Comparison of ENCODE assay signal across 21 mouse cellular contexts in the genomic region with DNA sequence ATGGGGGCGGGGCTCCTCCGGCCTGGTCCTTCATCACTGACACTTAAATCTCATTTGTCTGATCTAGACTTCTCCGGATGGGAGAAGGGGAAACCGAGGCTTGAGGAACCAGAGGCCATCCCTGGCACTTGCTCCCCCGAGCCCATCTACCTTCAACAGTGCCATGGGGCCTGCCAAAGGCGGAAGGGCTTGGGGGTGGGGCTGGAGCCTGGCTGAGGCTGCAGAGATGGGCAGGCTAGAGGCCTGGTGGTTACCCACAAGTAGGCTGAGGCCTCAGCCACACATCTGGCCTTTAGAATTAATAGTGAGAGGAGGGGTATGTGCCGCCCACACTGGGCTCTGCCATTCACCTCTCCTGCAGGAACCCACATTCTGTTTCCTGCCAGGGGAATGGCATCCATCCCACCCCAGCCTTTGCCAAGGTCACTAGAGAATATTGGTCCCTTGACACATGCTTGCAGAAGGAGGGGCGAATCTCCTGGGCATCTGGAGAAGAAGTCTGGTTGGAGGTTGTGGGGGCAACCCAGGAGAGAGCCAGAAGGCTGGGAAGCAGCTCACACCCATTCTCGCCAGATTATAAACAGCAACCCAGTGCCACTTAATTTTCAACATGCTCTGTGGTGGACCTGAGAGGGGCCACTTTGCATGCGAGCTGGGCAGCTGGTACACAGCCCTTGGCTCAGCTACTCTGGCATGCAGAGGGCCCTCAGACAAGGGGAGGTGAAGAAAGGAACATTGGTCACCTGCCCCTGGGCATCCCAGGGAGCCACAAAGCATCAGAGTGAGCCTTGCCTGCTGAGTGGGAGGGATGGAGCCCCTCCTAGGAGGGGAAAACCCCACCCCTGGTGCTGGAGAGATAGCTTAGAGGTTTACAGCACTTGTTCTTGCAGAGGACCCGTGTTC. TPM values are rescaled to one million over a fixed set of nuclear protein-coding genes. Genes with fewer than 3 reads are reported as not detected.
DNase-seq lines count a peak whose midpoint lies in the region; ATAC-seq and TF ChIP-seq lines count a peak whose summit lies in the region.
"Had no signal": no experiment of that assay in that cellular context is flagged by ENCODE, and none has a peak within 500 bp of the region (broad histone marks: within the 10 kb centered on the region; RNA-seq: fewer than 3 reads in every experiment).

No protein-coding gene starts in this region.

- H3K27ac ChIP-seq in layer of hippocampus, adult 2 months = 0 out of 2 replicates have a peak overlapping the region, but pooled peaks have one; percentile 41
- H3K27ac ChIP-seq in limb, embryonic 15.5 days = peak overlapping the region; percentile 48
- no peak overlapping the region for H3K27ac ChIP-seq in thymus, adult 2 months (ENCODE audit: control insufficient read depth, insufficient read depth, low read length)
- no peak overlapping the region for H3K27ac ChIP-seq in left cerebral cortex, adult 2 months
- H3K27ac ChIP-seq: heart, embryonic 15.5 days; liver, embryonic 12.5 days; stomach, postnatal 0 days had no signal

- H3K9me3 ChIP-seq in limb, embryonic 15.5 days = no peaks in the 10 kb centered on the region
- H3K9me3 ChIP-seq: heart, embryonic 15.5 days; liver, embryonic 12.5 days had no signal

- DNase-seq in adrenal gland, postnatal 14 days = peak; percentile 40
- no peak for DNase-seq in adrenal gland, postnatal 36 days
- DNase-seq in layer of hippocampus, adult 2 months (ENCODE audit: low spot score in 2 of 2) = no peak
- no peak for DNase-seq in layer of hippocampus, adult 11-12 months (ENCODE audit: low spot score)
- DNase-seq in Muller cell, postnatal 12 days (ENCODE audit: inconsistent ontology term) = peak; percentile 78
- DNase-seq in thymus, adult 2 months = no peak
- no peak for DNase-seq in left cerebral cortex, adult 2 months (ENCODE audit: extremely low spot score in 1 of 2, low spot score in 2 of 2)
- DNase-seq: cerebellum, adult 9-11 months; embryo, embryonic 11 days; heart, adult 18-20 months; kidney, adult 8-10 months; kidney, postnatal 25 days; right cerebral cortex, postnatal 25 days; thymus, postnatal 36 days had no signal

- intact Hi-C loops in left cerebral cortex, adult 2 months (cut with DNase I) = no loop called here

- H3K27me3 ChIP-seq in limb, embryonic 15.5 days = no peaks in the 10 kb centered on the region
- H3K27me3 ChIP-seq in thymus, adult 2 months (ENCODE audit: control insufficient read depth, insufficient read depth, low read length) = no peaks in the 10 kb centered on the region; the same call in 1 of the 2 replicates
- H3K27me3 ChIP-seq: heart, embryonic 15.5 days had no signal

- H3K4me3 ChIP-seq in layer of hippocampus, adult 2 months = no peak overlapping the region
- H3K4me3 ChIP-seq in limb, embryonic 15.5 days = no peak overlapping the region
- H3K4me3 ChIP-seq in thymus, adult 2 months (ENCODE audit: control insufficient read depth, insufficient read depth, low read length) = no peak overlapping the region
- H3K4me3 ChIP-seq in left cerebral cortex, adult 2 months = no peak overlapping the region
- H3K4me3 ChIP-seq: erythroblast, embryonic 14.5 days; heart, embryonic 15.5 days; liver, embryonic 12.5 days had no signal

- ATAC-seq in limb, embryonic 15.5 days (ENCODE audit: insufficient number of reproducible peaks, low FRiP score, low TSS enrichment, low read depth) = no peak
- ATAC-seq: forebrain, embryonic 14.5 days; liver, embryonic 12.5 days had no signal

- TF ChIP-seq POLR2A in thymus, adult 2 months (IDR thresholded peaks at IDR 0.05; ENCODE audit: control insufficient read depth, extremely low read depth, insufficient read depth, low read length, poor library complexity) = no peak

- H3K36me3 ChIP-seq in limb, embryonic 15.5 days = no peaks in the 10 kb centered on the region
- no peaks in the 10 kb centered on the region for H3K36me3 ChIP-seq in thymus, adult 2 months (ENCODE audit: control insufficient read depth, insufficient read depth, low read length)
- H3K36me3 ChIP-seq: heart, embryonic 15.5 days; liver, embryonic 12.5 days had no signal

- H3K4me2 ChIP-seq in limb, embryonic 15.5 days = no peak overlapping the region
- H3K4me2 ChIP-seq: heart, embryonic 15.5 days; liver, embryonic 12.5 days; midbrain, embryonic 11.5 days had no signal

- no peak for TF ChIP-seq CTCF in layer of hippocampus, adult 2 months (conservative IDR thresholded peaks at IDR 0.05)
- TF ChIP-seq CTCF in thymus, adult 2 months (IDR thresholded peaks at IDR 0.05; ENCODE audit: borderline replicate concordance, control insufficient read depth, extremely low read depth, insufficient read depth, low read length, poor library complexity) = no peak
- TF ChIP-seq CTCF in left cerebral cortex, adult 2 months (IDR thresholded peaks at IDR 0.05) = no peak

- H3K4me1 ChIP-seq in limb, embryonic 15.5 days = peaks cover 37% of the 10 kb centered on the region
- H3K4me1 ChIP-seq in thymus, adult 2 months (replicated peaks; ENCODE audit: control insufficient read depth, insufficient read depth, low read length) = no peaks in the 10 kb centered on the region

- 57% methylated on average over 11 of the region's 11 CpGs for WGBS in limb, embryonic 15.5 days
- WGBS in thymus, adult 2 months = 50% methylated on average over 11 of the region's 11 CpGs

- no peak overlapping the region for H3K9ac ChIP-seq in limb, embryonic 15.5 days
- H3K9ac ChIP-seq: heart, embryonic 15.5 days; liver, embryonic 12.5 days had no signal

RNA-seq across cellular contexts. Expression of a gene that starts 1.6 kb away (rescaled TPM):
- total RNA-seq in adrenal gland, postnatal 14 days (2021) = 16.9 and 21.5 TPM in 2 replicates
- total RNA-seq in adrenal gland, postnatal 36 days (2021) = 10 to 100 TPM; 10.0 to 13.5 TPM
- 100 to 1,000 TPM; 163 to 164 TPM for total RNA-seq in layer of hippocampus, adult 2 months (2021)
- polyA plus RNA-seq in limb, embryonic 15.5 days (2015; fragmentation: Nextera tagmentation; extraction: Ambion mirVana) = 17.1 and 18.5 TPM in 2 replicates
- polyA plus RNA-seq in thymus, adult 2 months (2012; rRNA removed) = 21.5 and 22.0 TPM in 2 replicates
- total RNA-seq in left cerebral cortex, adult 2 months (2021) = 100 to 1,000 TPM in 1 of 2 experiments, 10 to 100 TPM in 1; 89.1 to 101 TPM

RNA-seq across cellular contexts. Expression of a gene that starts 31.6 kb away (rescaled TPM):
- 24.0 and 26.9 TPM in 2 replicates for total RNA-seq in adrenal gland, postnatal 14 days (2021)
- total RNA-seq in adrenal gland, postnatal 36 days (2021) = 10 to 100 TPM; 24.8 to 27.3 TPM
- 10 to 100 TPM; 19.9 to 21.0 TPM for total RNA-seq in layer of hippocampus, adult 2 months (2021)
- 27.0 and 30.3 TPM in 2 replicates for polyA plus RNA-seq in limb, embryonic 15.5 days (2015; fragmentation: Nextera tagmentation; extraction: Ambion mirVana)
- polyA plus RNA-seq in thymus, adult 2 months (2012; rRNA removed) = 40.5 and 48.6 TPM in 2 replicates
- total RNA-seq in left cerebral cortex, adult 2 months (2021) = 10 to 100 TPM; 18.2 to 19.2 TPM

RNA-seq across cellular contexts. Expression of a gene that starts 32.4 kb away (rescaled TPM):
- total RNA-seq in adrenal gland, postnatal 14 days (2021) = not detected in 2 replicates
- not detected for total RNA-seq in adrenal gland, postnatal 36 days (2021)
- under 1 TPM; 0.69 to 0.76 TPM for total RNA-seq in layer of hippocampus, adult 2 months (2021)
- polyA plus RNA-seq in limb, embryonic 15.5 days (2015; fragmentation: Nextera tagmentation; extraction: Ambion mirVana) = 0.81 and 1.7 TPM in 2 replicates
- polyA plus RNA-seq in thymus, adult 2 months (2012; rRNA removed) = 0.34 and 0.40 TPM in 2 replicates
- under 1 TPM; 0.49 to 0.95 TPM for total RNA-seq in left cerebral cortex, adult 2 months (2021)
- polyA plus RNA-seq: erythroblast, embryonic 14.5 days had no signal

RNA-seq across cellular contexts. Expression of a gene that starts 43.3 kb away (rescaled TPM):
- total RNA-seq in adrenal gland, postnatal 14 days (2021) = 10.6 and 11.3 TPM in 2 replicates
- 1 to 10 TPM; 8.6 to 9.7 TPM for total RNA-seq in adrenal gland, postnatal 36 days (2021)
- total RNA-seq in layer of hippocampus, adult 2 months (2021) = 10 to 100 TPM; 12.7 to 16.9 TPM
- polyA plus RNA-seq in limb, embryonic 15.5 days (2015; fragmentation: Nextera tagmentation; extraction: Ambion mirVana) = 17.2 and 19.5 TPM in 2 replicates
- 27.4 and 31.2 TPM in 2 replicates for polyA plus RNA-seq in thymus, adult 2 months (2012; rRNA removed)
- 10 to 100 TPM; 13.6 to 13.9 TPM for total RNA-seq in left cerebral cortex, adult 2 months (2021)

RNA-seq across cellular contexts. Expression of a gene that starts 45.0 kb away (rescaled TPM):
- total RNA-seq in adrenal gland, postnatal 14 days (2021) = 2.9 and 4.8 TPM in 2 replicates
- total RNA-seq in adrenal gland, postnatal 36 days (2021) = 1 to 10 TPM; 1.7 to 3.0 TPM
- total RNA-seq in layer of hippocampus, adult 2 months (2021) = 10 to 100 TPM; 22.7 to 48.4 TPM
- polyA plus RNA-seq in limb, embryonic 15.5 days (2015; fragmentation: Nextera tagmentation; extraction: Ambion mirVana) = 1.1 and 1.2 TPM in 2 replicates
- polyA plus RNA-seq in thymus, adult 2 months (2012; rRNA removed) = 19.9 and 20.6 TPM in 2 replicates
- 10 to 100 TPM; 16.4 to 28.6 TPM for total RNA-seq in left cerebral cortex, adult 2 months (2021)

Comparison
In these comparisons a context has a peak if more than half of its experiments do, and no peak if none do; other contexts are left out.
1. DNase-seq: peak in adrenal gland, postnatal 14 days (single experiment) and Muller cell, postnatal 12 days (single experiment); none in adrenal gland, postnatal 36 days (0 of 2), layer of hippocampus, adult 2 months (0 of 2), layer of hippocampus, adult 11-12 months (single experiment), thymus, adult 2 months (single experiment) and left cerebral cortex, adult 2 months (0 of 2).
2. H3K27ac ChIP-seq: peak in layer of hippocampus, adult 2 months (single experiment) and limb, embryonic 15.5 days (single experiment); none in thymus, adult 2 months (single experiment) and left cerebral cortex, adult 2 months (single experiment).